Mouse (Mus musculus) mouse trophoblast stem cell (cell line): Measurements from ENCODE around the gene H13.

Source experiments
- in situ Hi-C, 2 experiments: fragments of 300-500 bp; cut with MseI, MboI; formaldehyde crosslinking; loops; 2 replicates in 1 of 2; 3 replicates in 1 of 2; pipeline ENCODE4 v1.15.1; 2025

Gene H13

DNA sequence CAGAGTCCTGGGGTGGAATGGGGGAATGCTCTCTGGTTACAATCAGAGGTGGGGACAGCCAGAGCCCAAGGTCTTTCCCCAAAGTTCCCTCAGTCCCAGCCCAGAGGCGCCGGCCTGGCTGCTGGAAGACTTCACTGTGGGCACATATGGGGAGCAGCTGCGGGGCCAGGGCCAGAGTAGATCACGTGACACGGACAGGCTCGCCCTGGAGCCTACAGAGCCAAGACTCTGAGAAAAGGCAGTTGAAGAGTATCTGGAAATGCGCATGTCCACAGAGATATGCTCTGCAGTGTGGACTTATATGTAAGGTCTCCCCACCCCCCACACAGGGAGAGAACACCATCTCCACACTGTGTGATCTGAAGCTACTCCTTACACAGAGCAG is 60.4 kb downstream of the H13 start:
- in situ Hi-C loops = no loop called here

DNA sequence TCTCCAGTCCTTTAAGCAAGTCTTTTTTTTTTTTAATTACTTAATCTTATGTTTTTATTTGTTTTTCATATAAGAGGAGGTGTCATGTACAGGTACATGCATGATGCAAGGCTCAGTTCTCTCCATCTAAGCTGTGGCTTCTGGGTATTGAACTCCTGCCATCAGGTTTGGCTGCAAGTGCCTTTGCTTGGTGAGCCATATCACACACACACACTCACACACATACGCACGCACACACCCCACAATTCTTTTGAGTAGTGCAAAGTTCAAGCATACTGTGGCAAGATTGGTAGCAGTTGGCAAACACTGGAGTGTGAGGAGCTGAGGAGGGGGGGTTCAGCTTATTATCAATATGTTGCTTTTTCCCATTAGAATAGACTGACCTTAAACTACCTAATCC is 63.9 kb downstream of the H13 start:
- in situ Hi-C loops = no loop called here

DNA sequence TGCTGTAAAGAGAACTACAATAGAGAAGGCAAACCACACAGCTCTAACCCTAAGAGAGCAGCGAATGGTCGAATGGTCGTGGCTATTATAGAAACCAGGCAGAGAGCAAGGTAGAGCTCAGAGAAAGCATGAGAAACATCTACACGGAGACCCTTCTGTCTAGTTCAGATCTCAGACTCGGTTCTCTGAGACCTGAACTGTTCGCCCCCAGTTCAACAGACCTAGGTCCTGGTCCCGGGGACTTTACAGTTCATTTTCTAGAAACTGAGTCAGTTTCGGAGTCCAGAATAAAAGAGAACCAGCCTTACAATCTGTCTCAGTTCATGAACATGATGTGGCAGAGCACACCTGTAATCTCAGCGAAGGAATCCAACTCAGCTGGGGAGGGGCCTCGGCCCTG is 65.2 kb downstream of the H13 start:
- in situ Hi-C loops = no loop called here

DNA sequence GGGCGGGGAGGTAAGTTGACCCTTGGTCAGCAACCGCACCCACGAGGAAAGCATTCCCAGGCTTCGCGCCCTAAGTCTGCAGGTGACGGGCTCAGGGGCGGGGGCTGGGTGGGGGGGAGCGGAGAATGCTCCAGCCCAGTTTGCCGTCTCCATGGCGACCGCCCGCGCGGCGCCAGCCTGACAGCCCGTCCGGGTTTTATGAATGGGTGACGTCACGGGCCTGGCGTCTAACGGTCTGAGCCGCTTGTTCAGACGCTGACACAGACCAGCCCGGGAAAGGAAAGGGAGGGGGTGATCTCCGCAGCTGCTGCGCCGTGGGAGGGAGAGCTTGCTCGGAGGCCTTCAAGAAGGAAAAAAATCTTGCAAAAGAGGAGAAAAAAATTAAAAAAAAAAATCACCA is 65.7 kb downstream of the H13 start:
- in situ Hi-C loops = no loop called here

DNA sequence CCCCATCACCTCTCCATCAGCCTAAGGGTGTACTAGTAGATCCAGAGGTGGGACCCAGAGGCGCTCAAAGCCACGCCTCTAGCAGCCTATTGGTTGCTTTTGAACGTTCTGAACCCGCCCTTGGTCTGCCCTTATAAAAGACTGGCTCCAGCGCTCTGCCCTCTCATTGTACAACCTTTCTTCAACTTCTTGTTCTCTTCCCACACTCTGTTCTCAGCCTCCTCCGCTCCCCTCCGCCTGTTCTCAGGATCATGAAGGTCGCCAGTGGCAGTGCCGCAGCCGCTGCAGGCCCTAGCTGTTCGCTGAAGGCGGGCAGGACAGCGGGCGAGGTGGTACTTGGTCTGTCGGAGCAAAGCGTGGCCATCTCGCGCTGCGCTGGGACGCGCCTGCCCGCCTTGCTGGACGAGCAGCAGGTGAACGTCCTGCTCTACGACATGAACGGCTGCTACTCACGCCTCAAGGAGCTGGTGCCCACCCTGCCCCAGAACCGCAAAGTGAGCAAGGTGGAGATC is 66.9 kb downstream of the H13 start, which contains the start of gene Id1:
Gene Id1 (plus strand): TSS at position 162 of the 512 bp plus-strand sequence.
- in situ Hi-C loops = no loop called here

DNA sequence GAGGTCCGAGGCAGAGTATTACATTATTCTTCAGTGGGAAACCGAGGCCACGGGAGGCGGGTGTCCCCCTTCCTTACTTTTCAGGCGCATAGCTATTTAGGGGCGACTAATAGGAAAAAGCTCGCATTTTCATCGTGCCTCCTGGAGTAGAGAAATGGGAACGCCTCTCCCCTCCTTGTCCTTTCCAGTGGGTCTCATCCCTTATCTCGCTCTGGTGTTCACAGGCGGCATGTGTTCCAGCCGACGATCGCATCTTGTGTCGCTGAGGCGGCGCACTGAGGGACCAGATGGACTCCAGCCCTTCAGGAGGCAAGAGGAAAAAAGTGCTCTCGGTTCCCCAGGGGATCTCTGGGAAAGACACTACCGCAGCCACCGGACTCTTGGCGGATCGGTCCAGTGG is 67.5 kb downstream of the H13 start:
- in situ Hi-C loops = no loop called here

DNA sequence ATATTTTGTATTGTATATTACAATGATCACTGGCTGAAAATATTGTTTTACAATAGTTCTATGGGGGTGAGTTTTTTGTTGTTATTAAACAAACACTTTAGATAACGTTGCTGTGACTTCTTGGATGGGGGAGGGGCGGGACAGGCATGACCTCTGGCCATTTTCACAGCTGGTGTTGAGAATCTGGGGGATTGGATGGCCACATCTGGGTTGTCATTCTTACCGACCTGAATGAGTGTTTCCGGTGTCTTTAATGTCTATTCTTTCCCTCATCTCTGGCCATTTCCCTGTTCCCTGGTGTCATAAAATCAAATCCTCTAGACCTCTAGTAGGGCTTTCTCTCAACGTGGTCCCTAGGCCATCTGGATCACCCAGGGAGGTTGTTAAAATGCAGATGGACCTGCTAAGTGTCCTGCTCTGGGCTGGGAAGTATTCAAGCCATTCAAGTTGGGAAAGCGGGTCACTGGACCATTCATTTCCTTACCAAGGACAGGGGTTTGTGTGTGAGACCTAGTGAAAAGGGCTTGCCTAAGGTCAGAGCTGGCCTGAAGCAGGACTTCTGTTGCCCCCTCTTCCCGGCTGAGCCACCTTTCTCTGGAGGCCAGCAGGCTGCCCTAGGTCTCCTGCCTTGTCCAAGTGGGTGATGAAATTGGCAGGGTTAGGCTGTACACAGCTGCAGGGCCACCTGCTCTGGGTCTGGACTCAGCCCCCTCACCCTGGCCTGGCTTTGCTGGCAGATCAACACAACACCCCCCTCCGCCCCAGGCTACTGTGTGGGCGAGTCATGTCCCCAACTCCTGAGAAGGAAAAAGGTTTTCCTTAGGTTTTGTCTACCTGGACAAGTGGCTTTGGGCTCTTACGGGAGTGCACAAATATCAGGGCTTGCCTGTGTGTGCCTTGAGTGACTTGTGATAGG is 68.3 kb downstream of the H13 start:
- in situ Hi-C loops = no loop called here

DNA sequence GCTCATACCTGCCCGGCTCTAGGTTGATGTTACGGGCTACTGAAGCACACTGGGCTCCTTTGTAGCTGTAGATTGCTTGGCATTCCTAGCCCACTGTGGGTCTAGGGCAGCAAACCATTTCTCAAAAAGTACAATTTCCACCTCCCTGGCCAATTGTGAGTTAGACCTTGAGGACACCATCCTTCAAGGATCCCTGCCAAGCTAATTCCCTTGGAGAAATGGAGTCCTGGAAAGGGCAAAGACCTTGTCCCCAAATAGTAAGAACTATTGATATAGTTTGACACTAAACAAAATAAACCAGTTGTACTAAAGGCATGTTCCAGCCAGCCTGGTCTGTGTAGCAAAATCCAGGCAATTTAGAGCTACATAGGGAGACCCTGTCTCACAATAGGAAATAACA is 69.1 kb downstream of the H13 start:
- in situ Hi-C loops = no loop called here

DNA sequence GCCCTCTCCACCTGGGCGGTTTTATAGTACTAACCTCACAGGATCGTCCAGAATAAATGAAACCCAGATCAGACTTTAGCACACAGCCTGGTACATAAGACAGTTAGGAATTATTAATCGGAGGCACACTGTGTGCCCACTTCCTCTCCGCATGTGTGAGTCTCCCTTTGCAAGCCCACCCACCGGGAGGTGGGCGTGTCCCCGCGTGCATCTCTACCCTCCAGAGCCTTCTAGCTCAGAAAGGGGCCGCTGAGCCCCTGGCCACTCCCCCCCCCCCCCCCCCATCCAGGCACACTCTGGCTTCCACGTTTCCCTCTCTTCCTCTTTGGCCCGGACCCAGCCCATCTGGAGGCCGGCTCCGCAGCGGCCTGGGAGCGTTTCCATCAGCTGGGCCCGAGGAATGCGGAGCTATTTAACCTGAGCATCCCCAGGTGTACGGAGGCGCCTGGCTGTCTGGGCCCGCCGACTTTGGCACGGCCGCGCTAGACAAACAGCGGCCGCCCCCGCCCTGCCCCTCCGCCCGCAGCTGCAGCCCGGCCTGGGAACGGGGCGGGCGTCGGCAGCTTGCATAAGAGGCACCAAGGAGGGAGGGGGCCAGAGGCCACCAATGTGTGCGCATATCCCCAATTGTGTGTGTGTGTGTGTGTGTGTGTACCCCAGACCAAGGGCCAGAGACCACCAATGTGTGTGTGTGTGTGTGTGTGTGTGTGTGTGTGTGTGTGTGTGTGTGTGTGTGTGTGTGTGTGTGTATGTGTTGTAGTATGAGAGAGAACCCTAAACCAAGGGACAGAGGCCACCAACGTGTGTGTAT is 70.0 kb downstream of the H13 start:
- in situ Hi-C loops = no loop called here

DNA sequence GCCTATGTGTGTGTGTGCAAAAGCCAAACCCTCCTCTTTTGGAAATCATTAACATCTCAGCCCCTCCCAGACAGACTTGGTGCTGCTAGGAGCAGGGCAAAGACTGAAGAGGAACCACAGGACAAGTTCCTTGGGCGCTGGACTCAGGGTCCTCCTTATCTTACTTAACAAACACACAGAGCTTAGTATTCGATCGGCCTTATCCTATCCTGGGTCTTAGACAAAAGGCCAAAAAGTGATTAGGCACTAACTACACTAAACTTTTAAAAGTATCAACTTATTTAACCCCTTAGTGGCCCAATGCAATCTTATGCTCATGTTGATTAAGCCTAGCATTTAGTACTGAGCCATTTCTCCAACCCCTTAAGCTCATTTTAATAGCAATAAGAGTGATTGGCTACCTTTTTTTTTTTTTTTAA is 70.6 kb downstream of the H13 start:
- in situ Hi-C loops = loop anchor here in 1 of 2 experiments (5.0 kb wide), 1 partner anchor 38 kb away; no protein-coding TSS in a partner anchor

DNA sequence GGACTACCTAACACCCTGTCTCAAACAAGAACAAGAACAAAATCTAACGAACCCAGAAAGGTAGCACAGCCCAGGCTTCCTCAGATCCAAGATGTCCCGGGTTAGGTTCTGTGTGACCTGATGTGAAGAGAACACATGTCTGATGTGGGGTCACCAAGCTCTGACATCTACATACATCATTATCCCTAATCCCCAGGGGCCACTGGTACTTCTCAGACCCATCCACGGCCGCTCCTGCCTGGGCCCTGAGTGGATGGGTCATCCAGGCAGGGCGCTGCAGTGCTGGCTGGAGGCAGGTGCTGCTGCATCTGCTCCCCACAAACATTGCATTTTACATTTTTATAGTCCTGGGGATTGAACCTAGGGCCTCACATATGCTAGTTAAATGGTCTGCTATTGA is 71.2 kb downstream of the H13 start:
- in situ Hi-C loops = loop anchor here in 1 of 2 experiments (5.0 kb wide), 1 partner anchor 38 kb away; no protein-coding TSS in a partner anchor

DNA sequence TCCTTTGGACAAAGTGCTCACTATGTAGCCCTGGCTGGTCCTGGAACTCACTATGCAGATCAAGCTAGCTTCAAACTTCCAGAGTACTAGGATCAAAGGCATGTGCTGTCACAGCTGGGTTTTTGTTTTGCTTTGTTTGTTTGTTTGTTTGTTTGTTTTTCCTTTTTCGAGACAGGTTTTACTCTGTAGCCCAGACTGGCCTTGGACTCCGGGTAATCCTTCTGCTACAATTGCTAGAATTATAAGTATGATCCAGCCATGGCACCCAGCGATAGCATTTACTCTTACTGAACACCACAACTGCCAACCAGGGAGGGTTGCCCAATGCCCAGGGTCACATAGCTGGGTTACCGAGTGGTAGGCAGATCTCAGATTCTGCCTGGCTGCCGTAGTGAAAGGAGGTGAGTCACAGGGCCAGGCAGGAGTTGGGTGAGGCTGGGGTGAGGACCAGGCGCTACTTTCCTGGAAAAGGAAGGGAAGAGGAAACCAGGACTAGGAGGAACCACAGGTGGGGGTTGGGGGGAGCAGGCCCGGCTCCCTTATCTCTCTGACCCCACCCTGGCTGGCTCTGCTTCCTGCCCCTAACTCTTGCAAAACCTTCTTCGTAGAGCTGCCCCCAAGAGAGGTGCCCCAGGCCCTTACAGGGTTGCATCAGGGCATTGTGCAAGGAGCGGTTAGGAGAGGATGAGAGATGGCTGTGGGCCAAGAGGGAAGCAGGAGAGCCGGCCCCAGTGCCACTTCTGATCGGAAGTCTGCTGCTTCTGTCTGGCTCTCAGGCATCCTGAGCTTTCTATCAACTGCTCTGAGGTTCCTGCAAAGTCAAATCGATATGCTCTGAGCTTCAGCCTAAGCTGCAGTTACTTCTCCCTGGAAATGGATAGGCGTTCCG is 72.1 kb downstream of the H13 start:
- in situ Hi-C loops = loop anchor here in 1 of 2 experiments (5.0 kb wide), 1 partner anchor 39 kb away; no protein-coding TSS in a partner anchor

DNA sequence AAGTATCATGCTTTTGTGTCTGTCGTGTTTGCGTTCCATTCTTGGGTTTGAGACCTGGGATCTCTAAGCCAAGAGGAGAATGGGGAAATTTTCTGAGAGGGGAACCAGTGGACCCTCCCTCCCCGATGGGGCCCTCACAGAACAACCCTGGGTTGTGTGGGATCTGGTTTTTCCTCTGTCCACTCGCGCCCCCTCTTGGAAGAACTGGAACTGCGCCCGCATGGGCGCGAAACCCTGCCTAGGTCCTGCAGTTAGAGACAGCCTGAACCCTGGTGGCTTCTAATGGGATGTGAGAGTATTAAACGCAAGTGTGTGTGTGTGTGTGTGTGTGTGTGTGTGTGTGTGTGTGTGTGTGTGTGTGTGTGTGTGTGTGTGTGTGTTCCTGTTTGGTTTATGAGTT is 73.2 kb downstream of the H13 start:
- in situ Hi-C loops = loop anchor here in 1 of 2 experiments (5.0 kb wide), 1 partner anchor 40 kb away; no protein-coding TSS in a partner anchor

DNA sequence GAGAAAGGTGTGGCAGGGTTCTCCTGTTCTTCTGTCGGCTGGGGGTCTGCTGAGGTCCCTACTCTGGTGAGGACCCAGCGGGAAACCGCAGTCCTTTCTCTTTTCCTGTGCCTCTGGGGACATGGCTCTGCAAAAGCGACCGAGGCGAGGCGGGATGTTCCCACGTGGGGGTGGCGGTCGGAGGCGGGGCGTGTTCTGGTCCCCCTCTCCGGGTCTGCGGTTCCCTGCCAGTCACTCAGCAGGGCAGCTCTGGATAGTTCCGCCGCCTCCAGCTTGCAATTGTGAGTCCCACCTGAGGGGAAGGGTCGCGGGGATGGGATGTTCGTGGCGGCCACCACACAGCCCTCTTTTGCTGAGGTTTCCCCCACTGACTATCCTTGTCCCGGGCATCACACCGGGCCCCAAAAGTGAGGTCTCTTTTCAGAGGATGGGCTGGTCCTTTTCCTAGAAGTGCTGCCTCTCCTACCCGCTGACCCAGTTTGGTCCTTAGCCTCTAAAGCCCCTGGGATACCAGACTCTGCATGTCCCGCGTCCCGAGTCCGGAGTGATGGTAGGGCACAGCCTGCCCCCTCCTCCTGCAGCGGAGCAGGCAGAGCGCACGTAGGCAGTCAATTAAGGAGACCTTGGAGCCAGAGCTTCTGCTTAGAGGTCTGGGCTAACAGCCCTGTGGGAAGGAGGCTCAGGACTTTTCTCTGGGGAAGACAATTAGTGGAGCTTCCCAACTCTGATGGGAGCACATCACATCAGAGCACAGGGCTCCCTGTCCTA is 84.9 kb downstream of the H13 start, which contains the start of gene Cox4i2:
Gene Cox4i2 (plus strand): TSS at position 230 of the 768 bp plus-strand sequence.
- in situ Hi-C loops = no loop called here

DNA sequence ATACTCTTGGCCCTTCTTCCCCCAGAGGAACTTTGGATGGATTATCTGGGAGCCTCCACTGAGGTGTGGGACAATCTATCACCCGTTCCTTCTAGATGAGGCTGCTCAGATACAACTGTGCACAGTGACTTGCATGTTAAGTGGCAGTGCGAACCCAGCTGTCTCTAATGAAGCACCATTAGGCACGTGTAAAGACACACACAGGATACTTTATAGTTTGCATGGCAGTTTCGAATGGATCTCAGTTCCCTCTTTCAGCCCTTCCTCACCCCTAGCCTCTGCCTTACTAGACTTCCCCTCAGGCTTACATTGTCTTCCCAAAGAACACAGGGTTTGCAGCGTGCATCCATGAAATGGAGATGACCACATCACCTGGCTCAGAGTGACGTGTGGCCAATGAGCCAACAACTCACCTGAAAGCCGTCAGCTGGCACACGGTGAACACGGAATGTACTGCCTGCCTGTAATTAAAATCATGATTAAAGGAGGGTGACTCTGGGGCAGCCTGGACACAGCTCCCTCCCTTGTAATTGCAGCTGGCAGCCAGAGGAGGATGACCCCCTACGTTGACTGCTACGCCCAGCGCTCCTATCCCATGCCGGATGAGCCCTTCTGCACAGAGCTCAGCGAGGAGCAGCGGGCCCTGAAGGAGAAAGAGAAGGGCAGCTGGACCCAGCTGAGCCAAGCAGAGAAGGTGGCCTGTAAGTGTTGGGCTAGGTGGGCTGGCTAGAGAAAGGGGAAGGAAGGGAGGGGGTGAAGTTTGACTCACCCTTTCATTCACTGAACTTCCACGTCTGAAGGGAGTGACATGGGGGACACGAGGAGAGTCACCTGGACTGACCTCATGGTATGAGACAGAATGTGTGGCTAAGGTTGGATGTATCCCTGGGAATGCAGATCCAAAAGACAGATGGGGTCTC is 87.5 kb downstream of the H13 start:
- in situ Hi-C loops = no loop called here

DNA sequence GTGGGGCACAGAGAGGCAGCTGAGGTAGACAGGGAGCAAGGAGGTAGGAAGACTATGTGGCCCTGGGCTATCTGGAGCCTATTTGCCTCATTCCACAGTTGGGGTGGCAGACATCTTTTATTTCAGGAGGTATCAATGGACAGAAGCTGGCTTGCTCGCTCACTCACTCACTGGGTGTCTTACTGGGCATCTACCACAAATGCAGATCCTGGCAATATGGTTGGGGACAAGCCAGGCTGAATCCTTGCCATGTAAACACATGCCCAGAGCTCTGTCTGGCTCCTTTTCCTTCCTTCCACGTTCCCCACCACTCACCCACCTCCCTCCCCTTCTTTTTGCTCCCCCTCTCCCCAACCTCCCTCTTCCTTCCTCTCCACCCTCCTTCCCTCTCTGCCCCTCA is 88.2 kb downstream of the H13 start:
- in situ Hi-C loops = no loop called here
